Mouse (Mus musculus): ENCODE results near the gene Ttc21b.
"Not testable (repeated sequence)": the region's sequence is repeated elsewhere in the genome, so short reads cannot be mapped to it uniquely, and the experiment has no call there.

The Ttc21b gene

GRCm38 (mm10) chr2:66256220-66257131, at the start of gene Ttc21b:
Gene Ttc21b (minus strand): TSS chr2:66256617.
- DNase-seq = peak; percentile 96

- DNase-seq = no peak
Measured at GRCm38 (mm10) chr2:66272551-66272950, 16.1 kb upstream of the Ttc21b start.

GRCm38 (mm10) chr2:66244013-66244412, 12.4 kb downstream of the Ttc21b start:
- DNase-seq = no peak

GRCm38 (mm10) chr2:66240334-66240733, 16.1 kb downstream of the Ttc21b start:
- no peak for DNase-seq

- no peak for DNase-seq
Measured at GRCm38 (mm10) chr2:66238886-66239285, 17.5 kb downstream of the Ttc21b start.

- DNase-seq = no peak
Measured at GRCm38 (mm10) chr2:66220954-66221353, 35.5 kb downstream of the Ttc21b start.

GRCm38 (mm10) chr2:66209875-66210274, 46.5 kb downstream of the Ttc21b start:
- no peak for DNase-seq

- DNase-seq = no peak
Measured at GRCm38 (mm10) chr2:66209353-66209752, 47.1 kb downstream of the Ttc21b start.

- no peak for DNase-seq
Measured at GRCm38 (mm10) chr2:66206796-66207195, 49.6 kb downstream of the Ttc21b start.

- DNase-seq = no peak
Measured at GRCm38 (mm10) chr2:66204218-66204617, 52.2 kb downstream of the Ttc21b start.

GRCm38 (mm10) chr2:66200195-66200594, 56.2 kb downstream of the Ttc21b start:
- DNase-seq = no peak

GRCm38 (mm10) chr2:66191691-66192100, 64.7 kb downstream of the Ttc21b start:
- no peak for DNase-seq

GRCm38 (mm10) chr2:66190157-66190556, 66.3 kb downstream of the Ttc21b start:
- no peak for DNase-seq

GRCm38 (mm10) chr2:66189197-66189596, 67.2 kb downstream of the Ttc21b start:
- not testable (repeated sequence) for DNase-seq

- DNase-seq = no peak
Measured at GRCm38 (mm10) chr2:66187520-66187919, 68.9 kb downstream of the Ttc21b start.

- no peak for DNase-seq
Measured at GRCm38 (mm10) chr2:66184431-66185164, 71.8 kb downstream of the Ttc21b start.

GRCm38 (mm10) chr2:66180293-66180692, 76.1 kb downstream of the Ttc21b start:
- no peak for DNase-seq

GRCm38 (mm10) chr2:66179782-66180181, 76.6 kb downstream of the Ttc21b start:
- no peak for DNase-seq

GRCm38 (mm10) chr2:66178848-66179215, 77.6 kb downstream of the Ttc21b start:
- no peak for DNase-seq

- DNase-seq = no peak
Measured at GRCm38 (mm10) chr2:66177886-66178847, 78.2 kb downstream of the Ttc21b start.

GRCm38 (mm10) chr2:66177017-66177416, 79.4 kb downstream of the Ttc21b start:
- DNase-seq = no peak

GRCm38 (mm10) chr2:66173134-66173533, 83.3 kb downstream of the Ttc21b start:
- no peak for DNase-seq

GRCm38 (mm10) chr2:66171643-66172042, 84.8 kb downstream of the Ttc21b start:
- DNase-seq = no peak
